Mouse (Mus musculus) megakaryocyte, embryonic 14.5 days (primary cell): ENCODE measurements around the gene Pxdn.

ENCODE experiments used
- FLI1 ChIP-seq: IDR thresholded peaks from 2 replicates; pipeline ENCODE4 v1.6.1; 2012; ENCODE audit warnings: low read length, inconsistent platforms, mixed read lengths
- GATA1 ChIP-seq: IDR thresholded peaks from 3 replicates; pipeline ENCODE4 v1.6.1; 2012; ENCODE audit warnings: mixed read lengths, low read length, inconsistent platforms, borderline replicate concordance

GRCm38 (mm10) chr12:30035841-30036568 is 98.6 kb downstream of the Pxdn start:
- TF ChIP-seq GATA1: no peak
- no peak for TF ChIP-seq FLI1
